Mouse (Mus musculus) heart, postnatal 0 days (tissue): ENCODE results near the gene Dedd.

Source experiments
- CTCF ChIP-seq: IDR thresholded peaks from 2 replicates; pipeline ENCODE4 v1.5.1; 2016; ENCODE audit warnings: antibody characterized with exemption, control low read depth, low read depth
- EP300 ChIP-seq: IDR thresholded peaks from 2 replicates; pipeline ENCODE4 v1.6.1; 2016; ENCODE audit warnings: antibody characterized with exemption, low read depth

GRCm38 (mm10) chr1:171283188-171284160 lies 45.5 kb upstream of the Dedd start:
- no peak for TF ChIP-seq CTCF
- TF ChIP-seq EP300: no peak
